Mouse (Mus musculus): Measurements from ENCODE around the gene Igflr1.

Igflr1 gene

GRCm38 (mm10) chr7:30613529-30614112 is 48.4 kb downstream of the Igflr1 start:
- DNase-seq (ENCODE audit: low spot score), result peak; percentile 79

GRCm38 (mm10) chr7:30614454-30614853 is 49.2 kb downstream of the Igflr1 start:
- no peak for DNase-seq (ENCODE audit: low spot score)

GRCm38 (mm10) chr7:30615049-30615760 is 50.0 kb downstream of the Igflr1 start:
- no peak for DNase-seq (ENCODE audit: low spot score)
